17 mouse cellular contexts compared by ENCODE assay signal in genomic region chr13:32783055-32783454, GRCm38 (mm10). TPM values are rescaled to one million over a fixed set of nuclear protein-coding genes. Genes with fewer than 3 reads are reported as not detected.
DNase-seq lines count a peak whose midpoint lies in the region; ATAC-seq and TF ChIP-seq lines count a peak whose summit lies in the region.
"Had no signal": no experiment of that assay in that cellular context is flagged by ENCODE, and none has a peak within 500 bp of the region (broad histone marks: within the 10 kb centered on the region; RNA-seq: fewer than 3 reads in every experiment).

No protein-coding gene starts in this region.

- no peaks in the 10 kb centered on the region for H3K36me3 ChIP-seq in kidney, adult 2 months (ENCODE audit: control insufficient read depth, insufficient read depth, low read length)
- no peaks in the 10 kb centered on the region for H3K36me3 ChIP-seq in kidney, embryonic 16.5 days (ENCODE audit: insufficient read depth, low read length)
- H3K36me3 ChIP-seq in MEL (ENCODE audit: control insufficient read depth in 1 of 2, insufficient read depth in 2 of 2, low read length in 2 of 2): no peaks in the 10 kb centered on the region
- H3K36me3 ChIP-seq: liver, embryonic 15.5 days; midbrain, embryonic 12.5 days; stomach, embryonic 15.5 days had no signal

- no peak overlapping the region for H3K4me2 ChIP-seq in kidney, embryonic 16.5 days (replicated peaks; ENCODE audit: low read depth, low read length)
- H3K4me2 ChIP-seq: hindbrain, embryonic 14.5 days; liver, embryonic 15.5 days; midbrain, embryonic 12.5 days; stomach, embryonic 15.5 days had no signal

- no peak overlapping the region for H3K27ac ChIP-seq in kidney, adult 2 months (ENCODE audit: insufficient read depth, low read depth, low read length)
- no peak overlapping the region for H3K27ac ChIP-seq in kidney, embryonic 16.5 days (ENCODE audit: low read length)
- no peak overlapping the region for H3K27ac ChIP-seq in MEL (ENCODE audit: control insufficient read depth, low read depth, low read length)
- H3K27ac ChIP-seq: hindbrain, embryonic 14.5 days; liver, embryonic 15.5 days; midbrain, embryonic 12.5 days; stomach, embryonic 15.5 days had no signal

- peak; percentile 13; the same call in 1 of the 2 replicates for TF ChIP-seq RAD21 in MEL (IDR thresholded peaks at IDR 0.05; ENCODE audit: low read depth, low read length)

- H3K9ac ChIP-seq in kidney, embryonic 16.5 days (replicated peaks; ENCODE audit: low read length): no peak overlapping the region
- H3K9ac ChIP-seq in MEL (ENCODE audit: control insufficient read depth, low read depth, low read length, poor library complexity, severe bottlenecking): no peak overlapping the region
- H3K9ac ChIP-seq: hindbrain, embryonic 14.5 days; liver, embryonic 15.5 days; midbrain, embryonic 12.5 days; stomach, embryonic 15.5 days had no signal

- 55% methylated on average over 5 of the region's 5 CpGs for WGBS in kidney, adult 2 months
- WGBS in kidney, embryonic 16.5 days: 60% methylated on average over 5 of the region's 5 CpGs

- DNase-seq in kidney, adult 2 months: no peak
- peak; percentile 21 for DNase-seq in lung, postnatal 14 days
- no peak for DNase-seq in lung, postnatal 36 days
- peak; percentile 26 for DNase-seq in MEL (ENCODE audit: low read depth, low spot score)
- no peak for DNase-seq in frontal cortex, postnatal 25 days (ENCODE audit: low spot score in 2 of 2)
- DNase-seq: adrenal gland, adult 2 months; cerebellum, postnatal 25 days had no signal

- no peaks in the 10 kb centered on the region for H3K27me3 ChIP-seq in kidney, adult 2 months (replicated peaks; ENCODE audit: control insufficient read depth, insufficient read depth, low read length)
- H3K27me3 ChIP-seq in kidney, embryonic 16.5 days (ENCODE audit: insufficient read depth, low read length): no peaks in the 10 kb centered on the region
- H3K27me3 ChIP-seq in MEL (ENCODE audit: control insufficient read depth in 1 of 2, insufficient read depth in 2 of 2, low read length in 2 of 2): peaks cover 8 to 12% of the 10 kb centered on the region in 2 experiments
- H3K27me3 ChIP-seq: liver, embryonic 15.5 days; midbrain, embryonic 12.5 days; stomach, embryonic 15.5 days had no signal

- TF ChIP-seq CTCF in kidney, adult 2 months (conservative IDR thresholded peaks at IDR 0.05; ENCODE audit: insufficient read depth, insufficient read length, low read depth, low read length): peak; percentile 31
- peak; percentile 39 to 48 (median 40) for TF ChIP-seq CTCF in MEL (IDR thresholded peaks at IDR 0.05 in 2 of 3, conservative IDR thresholded peaks at IDR 0.05 in 1 of 3; ENCODE audit: control insufficient read depth in 1 of 3, insufficient read depth in 1 of 3, low read depth in 2 of 3, low read length in 3 of 3, poor library complexity in 1 of 3, severe bottlenecking in 1 of 3)

- no peaks in the 10 kb centered on the region for H3K79me2 ChIP-seq in MEL (ENCODE audit: control insufficient read depth, insufficient read depth, low read length, poor library complexity)

- H3K9me3 ChIP-seq in kidney, embryonic 16.5 days (ENCODE audit: low read length): no peaks in the 10 kb centered on the region
- no peaks in the 10 kb centered on the region for H3K9me3 ChIP-seq in MEL (replicated peaks; ENCODE audit: insufficient read depth, low read length)
- H3K9me3 ChIP-seq: liver, embryonic 15.5 days; midbrain, embryonic 12.5 days; stomach, embryonic 15.5 days had no signal

- H3K4me1 ChIP-seq in kidney, adult 2 months (ENCODE audit: control insufficient read depth, insufficient read depth, low read length): no peaks in the 10 kb centered on the region
- H3K4me1 ChIP-seq in kidney, embryonic 16.5 days (ENCODE audit: insufficient read depth, low read length): no peaks in the 10 kb centered on the region
- no peaks in the 10 kb centered on the region for H3K4me1 ChIP-seq in MEL (ENCODE audit: control insufficient read depth in 1 of 2, insufficient read depth in 2 of 2, low read length in 2 of 2)
- H3K4me1 ChIP-seq: liver, embryonic 15.5 days; midbrain, embryonic 12.5 days; stomach, embryonic 15.5 days had no signal

- TF ChIP-seq EP300 in MEL (IDR thresholded peaks at IDR 0.05; ENCODE audit: low read depth in 1 of 2, low read length in 2 of 2): no peak

- no peak overlapping the region for H3K4me3 ChIP-seq in kidney, adult 2 months (ENCODE audit: insufficient read depth, low read depth, low read length)
- no peak overlapping the region for H3K4me3 ChIP-seq in kidney, embryonic 16.5 days (ENCODE audit: low read length)
- no peak overlapping the region for H3K4me3 ChIP-seq in MEL (ENCODE audit: control insufficient read depth in 1 of 2, insufficient read depth in 1 of 2, low read depth in 2 of 2, low read length in 2 of 2)
- H3K4me3 ChIP-seq: liver, embryonic 15.5 days; midbrain, embryonic 12.5 days; stomach, embryonic 15.5 days had no signal

- no peak for ATAC-seq in kidney, embryonic 16.5 days (ENCODE audit: low FRiP score, low TSS enrichment)
- ATAC-seq in megakaryocyte progenitor cell, adult 5-6 weeks (replicated peaks; ENCODE audit: poor library complexity): peak; percentile 48; the same call in 1 of the 2 replicates

- TF ChIP-seq POLR2A in kidney, adult 2 months (IDR thresholded peaks at IDR 0.05; ENCODE audit: low read depth, low read length): no peak
- no peak for TF ChIP-seq POLR2A in MEL (IDR thresholded peaks at IDR 0.05; ENCODE audit: control insufficient read depth in 1 of 2, insufficient read depth in 1 of 2, low read depth in 1 of 2, low read length in 2 of 2, poor library complexity in 1 of 2)

TF ChIP-seq in MEL, 35 proteins besides CTCF, POLR2A, EP300 and RAD21:
- TF ChIP-seq NRF1 (IDR thresholded peaks at IDR 0.05; ENCODE audit: insufficient read depth, low read depth, low read length, poor library complexity, severe bottlenecking) (no peak), CHD2 (IDR thresholded peaks at IDR 0.05; ENCODE audit: low read length) (no peak), BHLHE40 (IDR thresholded peaks at IDR 0.05; ENCODE audit: borderline replicate concordance, low read depth, low read length) (no peak), TAL1 (IDR thresholded peaks at IDR 0.05; ENCODE audit: low read length) (no peak), SMC3 (IDR thresholded peaks at IDR 0.05; ENCODE audit: low read depth, low read length) (peak; percentile 25; the same call in 1 of the 2 replicates)
TF ChIP-seq in MEL: peak in this region for 1.

RNA-seq across cellular contexts. Expression of gene Mylk4, which starts 0.7 kb away (rescaled TPM):
- 0.12 and 0.66 TPM in 2 replicates for polyA plus RNA-seq in kidney, adult 2 months (2012; rRNA removed)
- polyA plus RNA-seq in kidney, embryonic 16.5 days (2015; fragmentation: Nextera tagmentation; extraction: Ambion mirVana): 0.21 and 0.34 TPM in 2 replicates
- not detected in 2 replicates for total RNA-seq in MEL (2012; rRNA removed)
- polyA plus RNA-seq in MEL (2012; ENCODE audit: insufficient read depth in 1 of 2, insufficient read length in 2 of 2, low read depth in 1 of 2, low replicate concordance in 2 of 2, missing spikeins in 1 of 2): not detected
- total RNA-seq in megakaryocyte progenitor cell, adult 5-6 weeks (2015): not detected in 2 replicates
- total RNA-seq in megakaryocyte progenitor cell, adult 5-6 weeks (2017): not detected in 2 replicates
- total RNA-seq: adrenal gland, adult 2 months had no signal
- polyA plus RNA-seq: adrenal gland, adult 2 months; midbrain, embryonic 12.5 days had no signal

RNA-seq across cellular contexts. Expression of gene Wrnip1, which starts 18.8 kb away (rescaled TPM):
- polyA plus RNA-seq in kidney, adult 2 months (2012; rRNA removed): 25.5 and 27.6 TPM in 2 replicates
- 19.7 and 21.1 TPM in 2 replicates for polyA plus RNA-seq in kidney, embryonic 16.5 days (2015; fragmentation: Nextera tagmentation; extraction: Ambion mirVana)
- 50.4 and 50.6 TPM in 2 replicates for total RNA-seq in MEL (2012; rRNA removed)
- 10 to 100 TPM in 1 of 2 experiments, not detected in 1; 38.8 TPM for polyA plus RNA-seq in MEL (2012; ENCODE audit: insufficient read depth in 1 of 2, insufficient read length in 2 of 2, low read depth in 1 of 2, low replicate concordance in 2 of 2, missing spikeins in 1 of 2)
- total RNA-seq in megakaryocyte progenitor cell, adult 5-6 weeks (2015): 14.6 and 18.2 TPM in 2 replicates
- 32.3 and 39.6 TPM in 2 replicates for total RNA-seq in megakaryocyte progenitor cell, adult 5-6 weeks (2017)

RNA-seq across cellular contexts. Expression of gene D930007J09Rik, which starts 19.6 kb away (rescaled TPM):
- not detected in 2 replicates for polyA plus RNA-seq in kidney, adult 2 months (2012; rRNA removed)
- not detected in 2 replicates for polyA plus RNA-seq in kidney, embryonic 16.5 days (2015; fragmentation: Nextera tagmentation; extraction: Ambion mirVana)
- total RNA-seq in MEL (2012; rRNA removed): 8.3 and 10.4 TPM in 2 replicates
- polyA plus RNA-seq in MEL (2012; ENCODE audit: insufficient read depth in 1 of 2, insufficient read length in 2 of 2, low read depth in 1 of 2, low replicate concordance in 2 of 2, missing spikeins in 1 of 2): not detected
- total RNA-seq in megakaryocyte progenitor cell, adult 5-6 weeks (2015): not detected in 2 replicates
- not detected in 2 replicates for total RNA-seq in megakaryocyte progenitor cell, adult 5-6 weeks (2017)
- total RNA-seq: adrenal gland, adult 2 months; gastrocnemius, adult 18-20 months; left cerebral cortex, adult 8-10 months had no signal
- polyA plus RNA-seq: heart, embryonic 14.5 days; hindbrain, embryonic 14.5 days; liver, embryonic 15.5 days; midbrain, embryonic 12.5 days; neural tube, embryonic 14.5 days; stomach, embryonic 15.5 days had no signal

Comparison
In these comparisons a context has a peak if more than half of its experiments do, and no peak if none do; other contexts are left out.
1. DNase-seq: peak in lung, postnatal 14 days (single experiment) and MEL (single experiment); none in kidney, adult 2 months (single experiment), lung, postnatal 36 days (single experiment) and frontal cortex, postnatal 25 days (0 of 2).